Mouse (Mus musculus) adrenal gland, postnatal 36 days (tissue): ENCODE results near the gene Cul9. TPM values are rescaled to one million over a fixed set of nuclear protein-coding genes. Genes with fewer than 3 reads are reported as not detected.
"Not testable (repeated sequence)": the region's sequence is repeated elsewhere in the genome, so short reads cannot be mapped to it uniquely, and the experiment has no call there.

Experiments used
- DNase-seq, 2 experiments: peaks; one replicate each; pipeline ENCODE4 v3.0.0; 2021; ENCODE audit warnings: mixed read lengths in 1 of 2
- total RNA-seq, 2 experiments: library from RNA; stranded (reverse); gene quantifications; 2 replicates each; pipeline ENCODE4 v1.2.3; 2021

The Cul9 gene
- total RNA-seq, 2 experiments from 2014 or later, result 21.5 to 25.5 TPM

- DNase-seq, result no peak
Measured at GRCm38 (mm10) chr17:46503847-46504638, 42.1 kb downstream of the Cul9 start.

GRCm38 (mm10) chr17:46502775-46503174 is 43.4 kb downstream of the Cul9 start:
- no peak for DNase-seq

GRCm38 (mm10) chr17:46497956-46498355 is 48.2 kb downstream of the Cul9 start:
- no peak for DNase-seq

- peak; percentile 90 for DNase-seq
Measured at GRCm38 (mm10) chr17:46496623-46497434, 49.4 kb downstream of the Cul9 start, which contains the start of gene Dnph1. Gene Dnph1, plus strand, starts transcription at chr17:46496711.

GRCm38 (mm10) chr17:46496081-46496480 is 50.1 kb downstream of the Cul9 start:
- DNase-seq, result not testable (repeated sequence)

GRCm38 (mm10) chr17:46495486-46495885 is 50.7 kb downstream of the Cul9 start:
- DNase-seq, result no peak

- peak in 1 of 2 experiments; percentile 18 for DNase-seq
Measured at GRCm38 (mm10) chr17:46487431-46487830, 58.8 kb downstream of the Cul9 start, which contains the start of gene Ttbk1. Gene Ttbk1, minus strand, starts transcription at chr17:46487675.

GRCm38 (mm10) chr17:46486995-46487394 is 59.2 kb downstream of the Cul9 start:
- DNase-seq, result no peak

GRCm38 (mm10) chr17:46484461-46484875 is 61.7 kb downstream of the Cul9 start:
- no peak for DNase-seq

- peak in 1 of 2 experiments; percentile 41 for DNase-seq
Measured at GRCm38 (mm10) chr17:46484021-46484431, 62.2 kb downstream of the Cul9 start.

GRCm38 (mm10) chr17:46483561-46484001 is 62.6 kb downstream of the Cul9 start:
- DNase-seq, result peak; percentile 39 to 42

GRCm38 (mm10) chr17:46477286-46477685 is 68.9 kb downstream of the Cul9 start:
- DNase-seq, result no peak

- DNase-seq, result no peak
Measured at GRCm38 (mm10) chr17:46476601-46477000, 69.6 kb downstream of the Cul9 start.

- no peak for DNase-seq
Measured at GRCm38 (mm10) chr17:46467830-46468229, 78.4 kb downstream of the Cul9 start.

GRCm38 (mm10) chr17:46462226-46462625 is 84.0 kb downstream of the Cul9 start:
- peak; percentile 17 to 57 for DNase-seq

GRCm38 (mm10) chr17:46461347-46461746 is 84.8 kb downstream of the Cul9 start:
- DNase-seq, result peak in 1 of 2 experiments; percentile 11

GRCm38 (mm10) chr17:46460673-46461072 is 85.5 kb downstream of the Cul9 start:
- DNase-seq, result peak; percentile 12 to 15

- no peak for DNase-seq
Measured at GRCm38 (mm10) chr17:46458439-46458838, 87.7 kb downstream of the Cul9 start.

GRCm38 (mm10) chr17:46457791-46458190 is 88.4 kb downstream of the Cul9 start:
- peak; percentile 52 to 77 for DNase-seq

GRCm38 (mm10) chr17:46455110-46455691 is 91.0 kb downstream of the Cul9 start:
- DNase-seq, result peak; percentile 36 to 53

GRCm38 (mm10) chr17:46454539-46454938 is 91.6 kb downstream of the Cul9 start:
- DNase-seq, result no peak

- no peak for DNase-seq
Measured at GRCm38 (mm10) chr17:46453970-46454411, 92.2 kb downstream of the Cul9 start.
